Mouse (Mus musculus): ENCODE measurements around the gene Fermt3. TPM values are rescaled to one million over a fixed set of nuclear protein-coding genes. Genes with fewer than 3 reads are reported as not detected.

Gene Fermt3
- total RNA-seq, 2 experiments from 2014 or later: 5.3 to 5.4 TPM

Other genes starting within 250 kb of the Fermt3 start
- 10 to 100 TPM; 17.8 to 18.7 TPM for gene Rps6ka4, start 178.8 kb downstream of the Fermt3 start, total RNA-seq (2021)
- 1 to 10 TPM; 1.3 to 2.9 TPM for gene Ccdc88b, start 161.3 kb downstream of the Fermt3 start, total RNA-seq (2021)
- gene Trmt112, start 109.8 kb downstream of the Fermt3 start, total RNA-seq (2021): 10 to 100 TPM; 54.7 to 56.4 TPM
- 100 to 1,000 TPM; 137 to 142 TPM for gene Prdx5, start 109.4 kb downstream of the Fermt3 start, total RNA-seq (2021)
- 10 to 100 TPM; 44.1 to 44.7 TPM for gene Esrra, start 97.7 kb downstream of the Fermt3 start, total RNA-seq (2021)
- gene Catsperz, start 94.1 kb downstream of the Fermt3 start, total RNA-seq (2021): not detected
- under 1 TPM in 1 of 2 experiments, not detected in 1; 0.39 TPM for gene Kcnk4, start 85.0 kb downstream of the Fermt3 start, total RNA-seq (2021)
- gene Bad, start 77.6 kb downstream of the Fermt3 start, total RNA-seq (2021): 10 to 100 TPM; 31.6 to 34.4 TPM
- 10 to 100 TPM; 13.7 to 14.4 TPM for gene Gpr137, start 77.0 kb downstream of the Fermt3 start, total RNA-seq (2021)
- gene Ppp1r14b, start 44.5 kb downstream of the Fermt3 start, total RNA-seq (2021): 100 to 1,000 TPM; 364 to 392 TPM
- 10 to 100 TPM; 22.2 to 23.9 TPM for gene Plcb3, start 43.0 kb downstream of the Fermt3 start, total RNA-seq (2021)
- gene Fkbp2, start 39.0 kb downstream of the Fermt3 start, total RNA-seq (2021): 10 to 100 TPM; 25.3 to 28.6 TPM
- gene Vegfb, start 31.8 kb downstream of the Fermt3 start, total RNA-seq (2021): 10 to 100 TPM; 68.0 to 73.0 TPM
- 10 to 100 TPM; 32.3 to 34.2 TPM for gene Dnajc4, start 26.9 kb downstream of the Fermt3 start, total RNA-seq (2021)
- gene Nudt22, start 23.4 kb downstream of the Fermt3 start, total RNA-seq (2021): 10 to 100 TPM; 17.1 to 23.6 TPM
- 10 to 100 TPM; 18.4 to 19.5 TPM for gene Trpt1, start 23.3 kb downstream of the Fermt3 start, total RNA-seq (2021)
- 100 to 1,000 TPM; 122 to 129 TPM for gene Stip1, start 20.5 kb upstream of the Fermt3 start, total RNA-seq (2021)
- gene Macrod1, start 37.3 kb upstream of the Fermt3 start, total RNA-seq (2021): 100 to 1,000 TPM; 233 to 237 TPM
- gene Flrt1, start 86.3 kb upstream of the Fermt3 start, total RNA-seq (2021): 1 to 10 TPM in 1 of 2 experiments, under 1 TPM in 1; 0.91 to 1.4 TPM
- 10 to 100 TPM; 73.9 to 79.3 TPM for gene Otub1, start 186.8 kb upstream of the Fermt3 start, total RNA-seq (2021)
- gene Cox8a, start 198.1 kb upstream of the Fermt3 start, total RNA-seq (2021): 100 to 1,000 TPM; 437 to 448 TPM
- 10 to 100 TPM; 20.1 to 22.4 TPM for gene Naa40, start 221.7 kb upstream of the Fermt3 start, total RNA-seq (2021)
- 10 to 100 TPM; 11.0 to 13.1 TPM for gene Rcor2, start 247.9 kb upstream of the Fermt3 start, total RNA-seq (2021)